Mouse (Mus musculus): ENCODE data around the gene Rgs10. TPM values are rescaled to one million over a fixed set of nuclear protein-coding genes. Genes with fewer than 3 reads are reported as not detected.

The Rgs10 gene
- total RNA-seq, 2 experiments from 2014 or later: 47.2 to 48.8 TPM

DNA sequence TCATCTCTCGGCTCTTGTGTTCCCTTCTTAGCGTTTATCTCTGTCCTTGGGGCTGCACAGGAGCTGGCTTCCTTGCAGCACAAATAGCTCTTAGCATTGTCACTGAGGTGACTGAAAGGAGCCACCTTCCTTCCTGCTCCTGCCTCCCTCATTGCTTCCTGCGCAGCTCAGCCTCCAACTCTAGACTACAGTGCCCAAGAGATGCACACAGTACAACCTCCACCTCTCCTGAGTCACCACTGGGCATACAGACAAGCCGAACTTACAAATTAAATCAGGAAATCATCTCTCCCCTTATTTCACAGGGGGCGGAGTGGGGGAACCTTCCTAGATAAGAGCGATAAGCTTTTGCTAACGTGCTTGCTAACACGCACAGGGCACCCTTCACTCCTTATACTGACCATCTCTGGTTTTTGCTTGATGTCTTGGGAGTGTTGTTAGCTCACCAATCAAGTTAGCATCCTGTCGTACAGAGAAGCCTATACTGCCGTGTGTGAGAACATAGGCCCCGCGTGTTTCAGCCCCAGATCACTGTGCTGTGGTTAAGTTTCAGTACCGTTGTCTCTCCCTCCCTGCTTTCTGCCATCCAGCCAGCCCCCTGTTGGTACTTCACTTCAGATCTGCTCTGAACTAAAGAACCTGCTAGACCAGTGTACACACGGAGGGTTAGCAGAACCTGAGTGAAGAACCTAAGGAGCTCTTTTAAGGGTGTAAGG, 36.6 kb downstream of the Rgs10 start:
- DNase-seq (ENCODE audit: low spot score in 2 of 2): no peak

DNA sequence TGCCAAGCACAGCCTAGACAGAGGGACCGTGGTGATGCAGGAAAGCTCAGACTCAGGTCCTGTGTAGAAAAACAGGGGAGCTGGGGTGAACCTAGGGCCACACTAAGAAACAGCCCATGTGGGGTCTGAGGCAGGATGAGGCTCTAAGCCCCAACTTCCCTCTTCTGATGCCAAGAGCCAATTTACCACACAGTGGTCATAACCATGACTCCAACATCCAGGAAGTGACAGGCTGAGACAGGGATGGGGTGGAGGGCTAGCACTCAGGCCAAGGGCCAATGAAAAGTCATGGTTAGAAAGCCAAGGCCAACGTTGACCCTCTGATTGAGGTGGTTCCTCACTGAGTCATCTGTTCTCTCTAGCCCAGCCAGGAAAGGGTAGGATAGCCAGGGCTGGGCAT, 37.6 kb downstream of the Rgs10 start:
- intact Hi-C loops (cut with DNase I): no loop called here
- DNase-seq (ENCODE audit: low spot score in 2 of 2): no peak

More for the DNA sequence above, 36.6 kb downstream of the Rgs10 start:
- intact Hi-C loops (cut with DNase I): no loop called here

DNA sequence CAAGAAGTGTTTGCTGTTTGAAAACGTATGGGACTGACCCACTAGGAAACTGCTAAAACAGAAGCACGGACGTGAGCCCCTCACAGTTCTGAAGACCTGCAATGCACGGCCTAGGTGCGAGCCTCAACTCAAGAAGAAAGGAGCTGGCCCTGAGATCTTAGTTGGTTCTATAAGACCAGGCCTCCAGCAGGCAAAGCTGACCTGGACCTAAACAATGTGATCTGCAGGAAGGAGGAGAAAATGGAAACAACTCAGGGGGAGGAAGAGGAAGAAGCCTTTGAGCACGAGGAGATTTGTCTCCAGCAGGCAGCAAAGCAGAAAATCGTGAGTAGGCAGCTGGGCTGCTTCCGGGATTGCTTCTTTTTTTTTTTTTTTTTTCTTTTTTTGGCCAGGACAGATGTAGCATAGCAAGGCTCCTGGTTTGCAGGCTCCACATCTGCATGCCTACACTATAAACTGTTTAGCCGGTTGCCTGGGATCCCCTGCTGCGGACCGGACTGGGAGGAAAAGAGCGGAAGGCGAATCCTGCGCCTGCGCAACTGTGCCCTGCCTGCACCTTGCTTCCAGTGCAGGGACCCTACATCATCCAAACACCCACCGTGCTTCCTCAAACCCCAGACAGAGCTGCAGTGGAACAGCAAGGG, 39.3 kb downstream of the Rgs10 start:
- intact Hi-C loops (cut with DNase I): no loop called here

DNA sequence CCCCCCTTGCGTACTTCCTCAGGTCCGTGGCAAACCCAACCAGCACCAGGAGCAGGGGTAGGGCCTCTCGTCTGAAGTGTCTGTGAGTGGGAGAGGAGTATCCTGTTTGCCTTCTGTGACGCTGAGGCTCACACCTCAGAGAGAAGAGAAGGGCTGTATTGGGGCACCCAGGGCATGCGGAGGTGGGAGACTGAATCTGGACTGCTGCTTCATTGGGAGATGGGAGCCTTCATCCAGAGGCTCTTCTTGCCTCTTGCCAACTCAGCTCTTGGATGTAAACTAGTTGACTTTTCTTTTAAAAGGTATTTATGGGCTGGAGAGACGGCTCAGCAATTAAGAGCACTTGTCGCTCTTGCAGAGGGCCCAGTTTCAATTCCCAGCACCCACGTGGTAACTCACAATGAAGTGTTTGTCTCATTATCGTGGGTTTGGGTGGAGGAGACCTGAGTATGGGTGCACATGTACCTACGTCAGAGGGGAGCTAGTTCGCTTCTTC, 42.3 kb downstream of the Rgs10 start:
- intact Hi-C loops (cut with DNase I): no loop called here
- no peak for DNase-seq (ENCODE audit: low spot score in 2 of 2)

More for the DNA sequence above, 39.3 kb downstream of the Rgs10 start:
- peak in 1 of 2 experiments; percentile 31 for DNase-seq (ENCODE audit: low spot score in 2 of 2)

DNA sequence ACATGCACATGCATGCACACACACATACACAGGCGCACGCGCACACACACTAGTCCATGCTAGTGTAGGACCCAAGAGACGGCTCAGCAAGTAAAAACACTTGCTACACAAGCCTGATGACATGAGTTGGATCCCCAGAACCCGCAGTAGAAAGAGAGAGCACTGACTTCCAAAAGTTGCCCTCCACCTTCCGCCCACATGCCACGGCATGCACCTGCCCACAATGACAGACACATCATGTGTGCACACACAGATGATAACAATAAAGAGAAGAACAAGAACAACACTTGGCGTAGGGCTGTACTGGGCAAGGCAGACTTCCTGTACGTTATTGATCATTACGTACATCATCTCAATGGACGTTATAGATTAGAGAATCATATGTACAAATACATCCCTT, 44.4 kb downstream of the Rgs10 start:
- no peak for DNase-seq (ENCODE audit: low spot score in 2 of 2)
- intact Hi-C loops (cut with DNase I): no loop called here

DNA sequence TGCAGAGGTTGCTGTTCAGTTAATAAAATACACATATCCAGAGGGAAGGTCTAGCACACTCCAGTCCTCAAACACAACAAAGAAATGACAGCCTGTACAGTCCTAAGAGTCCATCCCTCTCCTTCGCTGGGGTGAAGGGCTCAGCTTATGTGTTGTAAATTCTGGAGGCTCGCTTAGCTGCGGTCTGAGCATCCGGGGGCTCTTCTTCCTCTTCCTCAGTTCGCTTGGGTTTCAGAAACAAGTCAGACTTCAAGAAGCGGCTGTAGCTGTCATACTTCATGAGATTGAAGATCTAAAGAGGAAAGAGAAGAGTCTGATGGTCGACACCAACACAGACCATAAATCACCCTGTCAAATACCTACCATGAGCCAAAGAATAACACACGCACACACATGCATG, 44.8 kb downstream of the Rgs10 start:
- DNase-seq (ENCODE audit: low spot score in 2 of 2): no peak
- intact Hi-C loops (cut with DNase I): no loop called here

DNA sequence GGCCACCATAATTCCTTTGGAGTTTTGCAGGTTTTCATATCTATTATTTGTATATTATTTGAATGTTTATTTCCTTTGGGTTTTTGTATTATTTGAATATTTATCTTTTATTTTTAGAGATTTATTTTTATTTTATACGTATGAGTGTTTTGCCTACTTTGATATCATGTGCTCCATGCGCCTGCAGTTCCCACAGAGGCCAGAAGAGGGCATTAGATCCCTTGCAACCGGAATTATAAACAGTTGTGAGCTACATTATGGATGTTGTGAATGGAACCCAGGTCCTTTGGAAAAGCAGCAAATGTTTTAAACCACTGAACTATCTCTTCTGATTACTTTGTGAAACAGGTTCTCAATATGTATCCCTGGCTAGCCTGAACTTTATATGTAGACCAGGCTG, 46.2 kb downstream of the Rgs10 start:
- peak in 1 of 2 experiments; percentile 24 for DNase-seq (ENCODE audit: low spot score in 2 of 2)
- intact Hi-C loops (cut with DNase I): no loop called here

DNA sequence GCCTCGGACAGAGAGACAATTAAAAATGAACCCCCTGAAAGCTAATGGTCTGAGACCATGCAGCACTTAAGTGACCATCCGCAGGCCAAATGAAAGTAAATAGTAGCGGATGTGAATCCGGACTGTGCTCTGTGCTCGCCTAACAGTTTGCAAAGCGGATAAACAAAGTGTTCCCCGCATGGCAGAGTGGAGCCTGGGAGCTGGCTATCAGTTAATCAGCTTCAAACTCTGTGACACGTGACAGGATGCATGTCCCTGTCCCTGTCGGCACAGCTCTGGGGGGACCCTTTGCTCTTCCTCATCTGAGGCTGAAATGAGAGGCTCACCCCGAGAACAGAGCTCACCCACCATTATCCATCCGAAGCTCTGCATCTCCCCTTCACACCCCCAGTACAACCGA, 49.2 kb downstream of the Rgs10 start:
- no peak for DNase-seq (ENCODE audit: low spot score in 2 of 2)
- intact Hi-C loops (cut with DNase I): no loop called here

DNA sequence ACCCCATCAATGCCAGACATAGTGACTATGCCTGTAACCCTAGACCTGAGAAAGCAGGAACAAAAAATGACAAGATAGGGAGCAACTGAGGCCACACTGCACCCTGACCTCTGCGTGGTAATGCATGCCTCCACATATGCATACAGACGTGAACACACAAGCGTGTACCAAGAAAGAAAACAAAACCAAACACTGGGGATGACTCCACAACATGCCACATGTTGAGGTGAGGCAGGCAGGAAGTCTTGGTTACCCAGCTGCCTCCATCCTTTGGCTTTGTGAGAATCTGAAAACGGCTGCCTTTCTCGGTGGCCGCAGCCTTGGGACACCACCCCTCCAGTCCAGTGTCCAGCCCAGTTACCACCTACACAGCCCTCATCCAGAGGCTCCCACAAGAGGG, 49.7 kb downstream of the Rgs10 start:
- DNase-seq (ENCODE audit: low spot score in 2 of 2): no peak
- intact Hi-C loops (cut with DNase I): no loop called here

DNA sequence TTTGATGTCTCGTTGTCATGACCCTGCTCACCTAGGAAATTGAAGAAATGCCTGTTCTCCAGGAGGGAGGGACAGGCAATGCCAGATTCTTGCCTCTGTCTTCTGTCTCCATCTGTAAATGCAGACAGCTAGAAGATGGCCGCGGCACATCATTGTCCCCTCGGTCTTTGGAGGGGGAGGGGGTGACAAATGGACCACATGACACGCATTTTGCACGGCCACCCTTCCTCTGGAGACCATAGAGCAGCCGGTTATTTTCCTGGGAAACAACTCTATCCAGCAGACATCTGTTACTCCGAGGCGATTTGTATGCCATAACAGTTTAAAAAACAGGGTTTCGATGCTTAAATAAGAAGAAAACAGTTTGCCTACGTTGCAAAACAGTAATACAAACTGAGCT, 51.9 kb downstream of the Rgs10 start:
- DNase-seq (ENCODE audit: low spot score in 2 of 2): no peak
- intact Hi-C loops (cut with DNase I): no loop called here

DNA sequence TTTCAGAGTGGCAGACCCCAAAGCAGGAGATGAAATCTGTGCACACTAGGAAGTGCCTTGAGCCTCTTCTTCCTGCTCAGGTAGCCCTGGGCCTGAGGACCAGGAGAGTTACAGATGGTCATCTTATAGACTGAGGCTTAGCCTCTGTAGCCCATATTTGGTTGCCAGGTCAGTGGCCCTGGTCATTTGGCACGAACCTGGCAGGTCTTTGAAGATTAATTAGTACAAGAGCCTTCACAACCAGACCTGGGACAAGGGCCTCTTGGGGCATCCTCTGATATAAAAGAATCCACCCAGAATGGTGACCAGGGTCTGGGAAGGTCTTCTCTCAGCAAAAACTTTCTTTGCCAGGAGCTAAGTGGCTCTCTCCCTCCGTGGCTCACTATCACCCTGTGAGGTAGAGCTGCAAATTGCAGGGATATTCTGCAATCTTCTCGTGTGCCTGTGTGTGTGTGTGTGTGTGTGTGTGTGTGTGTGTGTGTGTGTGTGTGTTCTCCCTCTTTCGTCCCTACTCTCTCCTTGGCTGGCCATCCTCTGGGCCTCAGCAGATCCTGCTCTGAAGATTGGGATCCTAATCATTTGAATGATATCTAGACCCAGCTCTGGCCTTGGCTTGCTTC, 53.4 kb downstream of the Rgs10 start:
- intact Hi-C loops (cut with DNase I): no loop called here

DNA sequence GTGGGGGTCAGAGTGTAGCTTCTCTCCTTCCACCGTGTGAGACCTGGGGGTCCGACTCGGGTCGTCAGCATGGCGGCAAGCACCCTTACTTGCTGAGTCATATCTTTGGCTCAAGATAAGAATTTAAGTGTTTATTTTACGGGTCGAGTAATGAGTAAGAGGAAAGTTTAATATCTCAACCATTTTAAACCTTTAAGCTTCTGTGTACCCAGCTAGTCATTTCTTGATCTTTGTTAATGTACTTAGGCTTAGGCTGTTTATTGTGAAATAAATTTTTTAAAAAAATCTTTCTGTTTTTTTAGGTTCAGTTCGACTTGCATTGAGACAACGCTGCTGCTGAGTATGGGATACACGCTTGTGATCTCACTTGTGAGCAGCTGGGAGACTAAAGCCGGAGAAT, 54.0 kb downstream of the Rgs10 start:
- intact Hi-C loops (cut with DNase I): no loop called here
- DNase-seq (ENCODE audit: low spot score in 2 of 2): no peak

More for the DNA sequence above, 53.4 kb downstream of the Rgs10 start:
- no peak for DNase-seq (ENCODE audit: low spot score in 2 of 2)

DNA sequence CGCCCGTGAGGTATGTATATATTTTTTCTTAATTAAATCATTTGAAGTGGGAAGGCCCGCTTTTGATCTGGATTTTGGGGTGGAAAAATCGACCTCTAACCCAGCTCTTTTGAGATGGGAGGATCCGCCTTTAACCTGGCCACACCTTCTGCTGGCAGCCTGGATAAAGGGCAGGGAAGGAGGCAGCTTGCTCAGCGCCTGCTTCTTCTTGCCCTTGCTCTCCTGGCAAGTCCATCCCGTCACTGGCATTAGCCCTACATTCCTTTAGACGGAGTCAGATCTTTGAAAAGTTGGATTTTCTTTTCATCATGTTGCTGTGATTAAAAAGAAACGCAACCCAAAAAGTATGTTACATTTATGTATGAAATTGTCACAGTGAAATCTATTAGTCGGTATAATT, 54.8 kb downstream of the Rgs10 start:
- intact Hi-C loops (cut with DNase I): no loop called here
- DNase-seq (ENCODE audit: low spot score in 2 of 2): no peak

DNA sequence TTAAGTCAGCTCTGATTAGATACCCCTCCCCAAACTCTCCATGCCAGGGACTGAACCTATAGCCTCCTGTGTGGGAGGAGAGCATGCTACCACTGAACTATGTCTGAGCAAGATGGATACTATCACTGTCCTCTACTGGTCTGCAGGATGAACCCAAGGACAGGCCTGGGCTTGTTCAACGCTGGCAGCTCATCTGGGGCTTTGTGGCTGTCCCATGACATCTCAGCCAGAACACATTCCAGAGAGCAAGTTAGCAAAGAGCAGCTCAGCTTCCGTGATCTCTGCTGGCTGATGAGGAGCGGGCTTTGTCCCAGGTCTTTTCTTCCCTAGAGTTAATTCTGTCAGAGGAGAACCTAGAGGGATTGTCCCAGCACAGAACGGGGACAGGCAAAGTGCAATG, 55.6 kb downstream of the Rgs10 start:
- DNase-seq (ENCODE audit: low spot score in 2 of 2): no peak
- intact Hi-C loops (cut with DNase I): no loop called here

DNA sequence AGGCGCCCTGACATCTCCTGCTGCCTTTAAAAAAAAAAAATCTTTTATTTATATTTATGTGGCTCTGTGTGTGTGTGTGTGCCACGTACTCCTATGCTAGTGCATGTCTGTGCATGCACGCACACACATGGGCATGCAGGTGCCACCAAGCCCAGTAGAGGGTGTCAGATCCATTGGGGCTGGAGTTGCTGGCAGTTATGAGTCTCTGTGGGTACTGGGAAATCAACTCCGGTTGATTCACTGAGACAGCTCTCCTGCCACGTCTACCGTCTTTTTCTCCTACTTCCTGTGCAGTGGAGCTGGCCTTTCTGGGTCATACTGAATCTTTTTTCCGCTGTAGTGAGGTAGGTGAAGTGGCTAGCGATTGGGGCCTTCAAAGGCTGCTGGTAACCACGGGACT, 58.8 kb downstream of the Rgs10 start:
- intact Hi-C loops (cut with DNase I): loop anchor here (5.0 kb wide), 1 partner anchor 348 kb away; no protein-coding TSS in a partner anchor
- DNase-seq (ENCODE audit: low spot score in 2 of 2): no peak

DNA sequence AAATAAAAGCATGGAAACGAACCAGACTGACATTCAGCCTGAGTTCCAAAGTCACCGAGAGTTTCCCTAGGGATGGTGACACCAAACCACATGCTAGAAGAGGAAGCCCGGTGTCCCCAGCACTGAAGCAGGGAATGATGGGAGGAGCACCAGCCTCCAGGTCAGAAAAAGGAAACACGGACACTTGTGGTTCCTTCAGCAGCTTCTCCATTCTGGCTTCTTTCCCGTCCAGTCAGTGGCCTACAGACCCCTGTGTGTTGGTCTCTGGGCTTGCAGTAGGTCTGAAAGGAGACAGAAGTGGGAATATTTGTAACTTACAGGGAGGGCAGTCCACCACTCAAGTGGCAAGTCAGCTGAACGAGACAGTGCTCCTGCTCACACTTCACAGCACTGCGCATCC, 59.4 kb downstream of the Rgs10 start:
- DNase-seq (ENCODE audit: low spot score in 2 of 2): no peak
- intact Hi-C loops (cut with DNase I): loop anchor here (5.0 kb wide), 1 partner anchor 348 kb away; no protein-coding TSS in a partner anchor

DNA sequence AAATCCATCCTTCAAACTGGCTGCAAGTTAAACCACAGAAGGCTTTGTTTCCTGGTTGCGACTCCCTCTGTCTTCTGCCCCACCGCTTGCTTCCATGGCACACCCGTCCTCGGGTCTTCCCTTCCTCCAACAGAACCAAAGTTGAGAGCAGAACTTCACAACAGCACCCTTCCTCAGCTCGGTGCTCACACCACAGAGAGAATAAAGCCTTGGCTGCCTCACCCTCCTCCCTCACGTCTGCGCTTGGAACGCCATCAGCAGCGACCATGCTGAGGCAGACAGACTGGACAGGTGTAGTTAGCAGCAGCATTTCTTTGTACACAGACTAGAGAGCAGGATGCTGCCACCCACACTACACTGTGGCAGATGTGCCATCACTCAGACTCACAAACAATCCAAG, 59.8 kb downstream of the Rgs10 start:
- intact Hi-C loops (cut with DNase I): loop anchor here (5.0 kb wide), 1 partner anchor 349 kb away; no protein-coding TSS in a partner anchor
- DNase-seq (ENCODE audit: low spot score in 2 of 2): no peak

DNA sequence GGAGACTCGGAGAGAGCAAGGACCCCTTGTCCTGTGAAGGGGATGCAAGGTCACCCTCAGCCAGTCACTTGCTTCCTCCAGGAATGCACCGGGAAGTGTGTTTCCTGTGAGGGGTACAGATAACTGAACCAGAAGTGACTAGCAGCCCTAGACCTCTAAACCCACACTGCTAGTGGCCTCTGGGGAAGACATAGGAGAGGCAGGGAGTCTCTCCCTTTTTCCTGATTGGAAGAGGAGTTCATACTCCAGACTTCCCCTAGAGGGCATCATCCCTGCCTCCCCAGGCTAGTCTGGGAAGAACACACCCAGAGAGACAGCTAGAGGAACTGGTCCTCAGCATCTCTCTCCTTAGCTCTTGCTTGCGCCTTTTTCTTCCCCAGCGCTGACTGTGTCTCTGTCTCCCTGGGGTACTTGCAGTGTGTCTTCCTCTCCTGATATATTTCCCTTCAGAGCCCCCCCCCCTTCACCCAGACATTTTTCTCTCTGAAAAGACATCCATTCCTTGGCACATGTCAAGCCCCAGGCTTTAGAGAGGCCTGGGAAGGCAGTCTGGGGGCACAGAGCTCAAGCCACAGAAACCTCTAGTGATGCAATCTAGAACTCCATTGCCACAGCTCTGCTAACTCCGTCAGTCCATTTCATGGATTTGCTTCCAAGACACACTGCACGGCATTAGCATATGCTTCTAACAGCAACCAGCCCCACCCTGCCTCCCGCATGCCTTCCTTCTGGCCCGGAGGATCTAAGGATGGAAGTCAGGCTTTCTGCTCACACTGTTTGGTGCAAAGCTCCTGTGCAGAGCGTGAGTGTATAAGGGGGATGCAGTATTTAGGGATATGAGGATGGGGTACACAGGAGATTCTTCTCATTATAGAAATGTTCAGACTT, 61.4 kb downstream of the Rgs10 start:
- intact Hi-C loops (cut with DNase I): loop anchor here (5.0 kb wide), 1 partner anchor 350 kb away; no protein-coding TSS in a partner anchor
- no peak for DNase-seq (ENCODE audit: low spot score in 2 of 2)

DNA sequence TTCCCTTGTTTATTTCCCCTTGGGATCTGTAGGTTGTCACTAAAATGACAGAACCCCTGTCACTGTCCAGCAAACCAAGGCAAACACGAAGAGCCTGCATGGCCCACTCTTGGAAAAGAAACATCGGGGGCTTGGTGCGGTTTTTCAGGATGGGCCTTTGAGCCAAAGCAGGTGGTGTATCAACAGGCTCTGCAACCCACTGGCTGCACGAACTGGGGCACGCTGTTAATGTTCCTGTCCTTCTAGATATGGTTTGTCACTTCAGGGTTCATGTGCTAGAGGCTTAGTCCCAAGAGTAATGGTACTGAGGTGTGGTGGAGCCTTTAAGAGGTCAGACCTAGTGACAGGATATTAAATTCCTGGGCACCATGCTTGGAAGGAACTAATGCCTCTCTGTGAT, 63.1 kb downstream of the Rgs10 start:
- intact Hi-C loops (cut with DNase I): loop anchor here (5.0 kb wide), 1 partner anchor 352 kb away; no protein-coding TSS in a partner anchor
- DNase-seq (ENCODE audit: low spot score in 2 of 2): no peak
